Mouse (Mus musculus): Measurements from ENCODE around the gene Vmn1r89.

Vmn1r89 gene

DNA sequence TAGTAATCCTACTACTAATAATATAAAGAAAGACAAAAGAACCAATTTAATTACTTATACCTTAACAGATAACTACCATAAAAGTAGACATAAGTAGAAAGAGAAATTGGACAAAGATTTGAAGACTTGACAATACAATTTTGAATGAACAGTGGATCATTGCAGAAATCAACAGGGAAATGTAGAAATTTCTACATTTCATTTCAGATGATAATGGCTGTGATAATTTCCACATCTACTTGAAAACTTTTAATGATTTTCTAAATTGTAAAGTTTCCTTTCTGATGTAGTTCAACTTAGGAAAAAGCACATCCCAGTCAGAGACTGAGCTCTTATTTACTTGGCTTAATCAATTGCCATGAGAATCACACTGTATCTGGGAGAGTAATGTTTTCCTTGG, at the start of gene Vmn1r89:
TSS of gene Vmn1r89 (plus strand) at position 301 of the 400 bp plus-strand sequence.
- no peak for DNase-seq (ENCODE audit: low read depth, low spot score)

- no peak for DNase-seq (ENCODE audit: low read depth, low spot score)
Observed at GRCm38 (mm10) chr7:13260746-13261700, 48.2 kb downstream of the Vmn1r89 start.

GRCm38 (mm10) chr7:13263851-13264250, 51.0 kb downstream of the Vmn1r89 start:
- no peak for DNase-seq (ENCODE audit: low read depth, low spot score)

DNA sequence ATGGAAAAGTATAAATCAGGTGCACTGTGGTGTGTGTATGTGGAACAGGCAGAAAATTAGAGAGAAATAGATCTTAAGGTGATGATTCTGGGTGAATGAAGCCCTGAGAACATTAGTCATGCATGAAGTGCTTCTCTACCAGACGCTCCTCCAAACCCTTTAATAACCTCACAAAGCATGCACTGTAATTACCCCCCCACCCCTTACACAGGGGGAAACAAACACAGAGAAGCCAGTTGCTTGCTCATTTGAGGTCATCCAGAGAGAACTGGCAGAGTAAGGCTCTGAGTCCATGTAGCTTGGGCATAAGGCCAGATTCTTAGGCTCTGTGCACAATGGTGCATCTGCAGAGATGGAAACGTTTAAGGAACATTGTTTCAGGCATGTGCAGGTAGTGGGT, 51.6 kb downstream of the Vmn1r89 start:
- no peak for DNase-seq (ENCODE audit: low read depth, low spot score)

- no peak for DNase-seq (ENCODE audit: low read depth, low spot score)
Observed at GRCm38 (mm10) chr7:13268749-13269260, 56.0 kb downstream of the Vmn1r89 start.

- no peak for DNase-seq (ENCODE audit: low read depth, low spot score)
Observed at GRCm38 (mm10) chr7:13269394-13269793, 56.6 kb downstream of the Vmn1r89 start.
